14 mouse cellular contexts compared by ENCODE assay signal in the genomic region with DNA sequence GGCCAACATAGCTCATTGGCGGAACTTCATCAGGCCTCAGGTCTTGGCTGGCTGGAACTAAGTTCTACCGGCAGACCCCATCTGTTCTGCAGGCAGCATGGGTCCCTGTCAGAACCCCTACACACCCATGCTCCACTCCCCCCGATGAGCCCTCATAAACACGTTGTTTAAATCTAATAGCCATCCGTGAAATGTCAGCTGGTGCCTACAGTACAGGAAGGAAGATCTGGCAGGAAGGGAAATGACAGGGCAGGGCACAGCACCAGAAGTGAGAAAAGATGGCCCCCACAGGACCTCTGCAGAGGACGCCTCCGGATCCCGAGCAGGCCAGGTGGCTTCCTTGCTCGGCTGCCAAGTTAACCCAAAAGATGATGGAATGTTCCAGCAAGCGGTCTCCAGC. TPM values are rescaled to one million over a fixed set of nuclear protein-coding genes. Genes with fewer than 3 reads are reported as not detected.
A peak's percentile ranks its signal among the peaks of the same experiment; 100 is the strongest.
DNase-seq lines count a peak whose midpoint lies in the region.
"Had no signal": no experiment of that assay in that cellular context is flagged by ENCODE, and none has a peak within 500 bp of the region (broad histone marks: within the 10 kb centered on the region; RNA-seq: fewer than 3 reads in every experiment).

No protein-coding gene starts in this region.

- DNase-seq in adrenal gland, postnatal 14 days = peak; percentile 29
- DNase-seq in adrenal gland, postnatal 25 days = no peak
- peak; percentile 58 for DNase-seq in kidney, postnatal 10 days
- DNase-seq in kidney, adult 8-10 months = no peak
- DNase-seq in 416B (ENCODE audit: low read depth) = peak; percentile 27
- peak; percentile 28 to 46 for DNase-seq in kidney, postnatal 4 days
- no peak for DNase-seq in c-Kit-positive CD71-positive TER-119-positive erythroid progenitor cells, embryonic 14.5 days (ENCODE audit: low spot score)
- DNase-seq in thymus, postnatal 10 days (ENCODE audit: low spot score in 2 of 2) = no peak
- DNase-seq: cerebellum, adult 11-12 months; heart, adult 2 months; heart, postnatal 14 days; liver, embryonic 13.5 days; midbrain, embryonic 14.5 days had no signal

RNA-seq across cellular contexts. Expression of a gene that starts 16.0 kb away (rescaled TPM):
- 12.2 and 14.6 TPM in 2 replicates for total RNA-seq in adrenal gland, postnatal 14 days (2021)
- 16.6 and 18.5 TPM in 2 replicates for total RNA-seq in adrenal gland, postnatal 25 days (2021)

RNA-seq across cellular contexts. Expression of a gene that starts 23.2 kb away (rescaled TPM):
- total RNA-seq in adrenal gland, postnatal 14 days (2021) = 10.9 and 12.6 TPM in 2 replicates
- 6.1 and 10.9 TPM in 2 replicates for total RNA-seq in adrenal gland, postnatal 25 days (2021)

RNA-seq across cellular contexts. Expression of a gene that starts 38.4 kb away (rescaled TPM):
- not detected in 2 replicates for total RNA-seq in adrenal gland, postnatal 14 days (2021)
- total RNA-seq in adrenal gland, postnatal 25 days (2021) = not detected in 2 replicates
- total RNA-seq: heart, adult 2 months; heart, postnatal 14 days; left cerebral cortex, adult 8-10 months had no signal

Comparison
In these comparisons a context has a peak if more than half of its experiments do, and no peak if none do; other contexts are left out.
1. DNase-seq: peak in adrenal gland, postnatal 14 days (single experiment), kidney, postnatal 10 days (single experiment), 416B (single experiment) and kidney, postnatal 4 days (2 of 2); none in adrenal gland, postnatal 25 days (single experiment), kidney, adult 8-10 months (0 of 2), c-Kit-positive CD71-positive TER-119-positive erythroid progenitor cells, embryonic 14.5 days (single experiment) and thymus, postnatal 10 days (0 of 2).